Mouse (Mus musculus) embryonic facial prominence, embryonic 12.5 days (tissue): ENCODE measurements around the gene Tubd1. TPM values are rescaled to one million over a fixed set of nuclear protein-coding genes. Genes with fewer than 3 reads are reported as not detected.
A peak's percentile ranks its signal among the peaks of the same experiment; 100 is the strongest.
"Not testable (repeated sequence)": the region's sequence is repeated elsewhere in the genome, so short reads cannot be mapped to it uniquely, and the experiment has no call there.

Experiments used
- ATAC-seq: fragments of 200-750 bp; cut with Nextera tagmentation; 2 replicates; pipeline ENCODE4 v1.8.0; 2017; ENCODE audit not compliant: insufficient number of reproducible peaks, insufficient read depth, low FRiP score, low TSS enrichment
- H3K27ac ChIP-seq: fragments of 300-500 bp; sonication (generic); 2 replicates; pipeline ENCODE4 v1.5.1; 2016; ENCODE audit warnings: mild to moderate bottlenecking
- H3K27me3 ChIP-seq: fragments of 300-500 bp; sonication (generic); 2 replicates; pipeline ENCODE4 v1.6.1; 2016; ENCODE audit warnings: mild to moderate bottlenecking, moderate library complexity
- H3K36me3 ChIP-seq: fragments of 300-500 bp; sonication (generic); 2 replicates; pipeline ENCODE4 v1.6.1; 2016; ENCODE audit warnings: mild to moderate bottlenecking
- H3K4me1 ChIP-seq: fragments of 300-500 bp; sonication (generic); 2 replicates; pipeline ENCODE4 v1.6.1; 2016
- H3K4me2 ChIP-seq: fragments of 300-500 bp; sonication (generic); replicated peaks from 2 replicates; pipeline ENCODE4 v1.6.1; 2016; ENCODE audit warnings: mild to moderate bottlenecking, moderate library complexity
- H3K4me3 ChIP-seq: fragments of 300-500 bp; sonication (generic); 2 replicates; pipeline ENCODE4 v1.5.1; 2016; ENCODE audit warnings: mild to moderate bottlenecking
- H3K9ac ChIP-seq: fragments of 300-500 bp; sonication (generic); 2 replicates; pipeline ENCODE4 v1.6.1; 2016; ENCODE audit warnings: mild to moderate bottlenecking, moderate library complexity
- H3K9me3 ChIP-seq: fragments of 300-500 bp; sonication (generic); 2 replicates; pipeline ENCODE4 v1.6.1; 2016; ENCODE audit warnings: mild to moderate bottlenecking, moderate library complexity
- WGBS: fragments of 180-500 bp; shearing (Covaris S2); methylation state at CpG from one replicate; pipeline ENCODE4 v1.1.7; 2016; 5-methylcytosine and 5-hydroxymethylcytosine counted together
- polyA plus RNA-seq: library from polyadenylated mRNA; unstranded; fragments of >200 nt; fragmentation: Nextera tagmentation; extraction: Ambion mirVana; gene quantifications from 2 replicates; pipeline ENCODE4 v1.2.1, GENCODE M21; 2016

Tubd1 gene
- polyA plus RNA-seq, 1 experiment from 2014 or later, result 11.2 TPM

- 93% methylated on average over 6 of the region's 6 CpGs for WGBS
- not testable (repeated sequence) for H3K9me3 ChIP-seq, ATAC-seq, H3K27me3 ChIP-seq, H3K4me1 ChIP-seq, H3K9ac ChIP-seq, H3K4me2 ChIP-seq, H3K27ac ChIP-seq, H3K4me3 ChIP-seq
- peaks cover 28% of the 10 kb centered on the region; the same call in 1 of the 2 replicates for H3K36me3 ChIP-seq
Observed at GRCm38 (mm10) chr11:86533302-86533701, 11.5 kb upstream of the Tubd1 start.

GRCm38 (mm10) chr11:86534201-86534910, 10.4 kb upstream of the Tubd1 start:
- Histone ChIP-seq H3K27ac (no peak overlapping the region), H3K4me2 (no peak overlapping the region), H3K9ac (no peak overlapping the region), H3K9me3 (no peaks in the 10 kb centered on the region), H3K27me3 (no peaks in the 10 kb centered on the region), H3K4me1 (no peaks in the 10 kb centered on the region), H3K36me3 (peaks cover 24% of the 10 kb centered on the region; the same call in 1 of the 2 replicates), H3K4me3 (no peak overlapping the region)
- ATAC-seq, result no peak
- 93% methylated on average over 5 of the region's 5 CpGs for WGBS

- WGBS, result 86% methylated on average over 4 of the region's 4 CpGs
- no peak overlapping the region for H3K4me2 ChIP-seq
- no peak overlapping the region for H3K9ac ChIP-seq
- no peaks in the 10 kb centered on the region for H3K9me3 ChIP-seq
- no peak overlapping the region for H3K27ac ChIP-seq
- H3K27me3 ChIP-seq, result no peaks in the 10 kb centered on the region
- H3K36me3 ChIP-seq, result peaks cover 6% of the 10 kb centered on the region; the same call in 1 of the 2 replicates
- ATAC-seq, result no peak
- H3K4me3 ChIP-seq, result no peak overlapping the region
- H3K4me1 ChIP-seq, result peaks cover 14% of the 10 kb centered on the region
Observed at GRCm38 (mm10) chr11:86538786-86539185, 6.0 kb upstream of the Tubd1 start.

- Histone ChIP-seq H3K4me3 (no peak overlapping the region), H3K27me3 (no peaks in the 10 kb centered on the region), H3K27ac (no peak overlapping the region), H3K9me3 (no peaks in the 10 kb centered on the region), H3K4me1 (peaks cover 14% of the 10 kb centered on the region), H3K36me3 (0 out of 2 replicates have a peak, but pooled peaks cover 4% of the 10 kb centered on the region), H3K9ac (no peak overlapping the region), H3K4me2 (no peak overlapping the region)
- ATAC-seq, result no peak
- WGBS, result 88% methylated on average over 6 of the region's 6 CpGs
Observed at GRCm38 (mm10) chr11:86539716-86540475, 4.9 kb upstream of the Tubd1 start.

- Histone ChIP-seq H3K4me2 (no peak overlapping the region), H3K36me3 (0 out of 2 replicates have a peak, but pooled peaks cover 4% of the 10 kb centered on the region), H3K9me3 (no peaks in the 10 kb centered on the region), H3K27me3 (no peaks in the 10 kb centered on the region), H3K27ac (no peak overlapping the region), H3K4me3 (no peak overlapping the region), H3K9ac (no peak overlapping the region), H3K4me1 (peaks cover 16% of the 10 kb centered on the region)
- no peak for ATAC-seq
- 98% methylated on average over 2 of the region's 2 CpGs for WGBS
Observed at GRCm38 (mm10) chr11:86540476-86540845, 4.3 kb upstream of the Tubd1 start.

- Histone ChIP-seq H3K9ac (no peak overlapping the region), H3K27me3 (no peaks in the 10 kb centered on the region), H3K36me3 (0 out of 2 replicates have a peak, but pooled peaks cover 2% of the 10 kb centered on the region), H3K4me3 (no peak overlapping the region), H3K4me1 (peaks cover 20% of the 10 kb centered on the region), H3K9me3 (no peaks in the 10 kb centered on the region), H3K4me2 (peak overlapping the region; percentile 83), H3K27ac (no peak overlapping the region)
- WGBS, result 40% methylated on average over 1 of the region's 1 CpGs
- ATAC-seq, result no peak
Observed at GRCm38 (mm10) chr11:86542851-86543250, 1.9 kb upstream of the Tubd1 start.

GRCm38 (mm10) chr11:86543960-86544638, 692 bp upstream of the Tubd1 start:
- Histone ChIP-seq H3K4me1 (peaks cover 20% of the 10 kb centered on the region), H3K36me3 (0 out of 2 replicates have a peak, but pooled peaks cover 2% of the 10 kb centered on the region), H3K4me3 (peak overlapping the region; percentile 99), H3K27me3 (no peaks in the 10 kb centered on the region), H3K9ac (peak overlapping the region; percentile 98), H3K4me2 (peak overlapping the region; percentile 83), H3K9me3 (no peaks in the 10 kb centered on the region), H3K27ac (peak overlapping the region; percentile 83)
- ATAC-seq, result peak; percentile 36; the same call in 1 of the 2 replicates
- under 1% methylated on average over 49 of the region's 50 CpGs for WGBS

GRCm38 (mm10) chr11:86545556-86545955, 765 bp downstream of the Tubd1 start:
- no peaks in the 10 kb centered on the region for H3K9me3 ChIP-seq
- H3K4me3 ChIP-seq, result peak overlapping the region; percentile 99
- ATAC-seq, result no peak
- WGBS, result 72% methylated on average over 8 of the region's 8 CpGs
- peak overlapping the region; percentile 83 for H3K4me2 ChIP-seq
- no peaks in the 10 kb centered on the region for H3K27me3 ChIP-seq
- H3K4me1 ChIP-seq, result peaks cover 20% of the 10 kb centered on the region
- no peak overlapping the region for H3K27ac ChIP-seq
- peaks cover 11% of the 10 kb centered on the region; the same call in 1 of the 2 replicates for H3K36me3 ChIP-seq
- H3K9ac ChIP-seq, result peak overlapping the region; percentile 98; the same call in 1 of the 2 replicates

GRCm38 (mm10) chr11:86547412-86547811, 2.6 kb downstream of the Tubd1 start:
- peaks cover 11% of the 10 kb centered on the region; the same call in 1 of the 2 replicates for H3K36me3 ChIP-seq
- no peaks in the 10 kb centered on the region for H3K27me3 ChIP-seq
- no peak for ATAC-seq
- 87% methylated on average over 1 of the region's 1 CpGs for WGBS
- no peaks in the 10 kb centered on the region for H3K9me3 ChIP-seq
- H3K4me1 ChIP-seq, result peaks cover 14% of the 10 kb centered on the region
- H3K9ac ChIP-seq, result no peak overlapping the region
- H3K4me3 ChIP-seq, result no peak overlapping the region
- no peak overlapping the region for H3K4me2 ChIP-seq
- no peak overlapping the region for H3K27ac ChIP-seq

GRCm38 (mm10) chr11:86553525-86553924, 8.7 kb downstream of the Tubd1 start:
- Histone ChIP-seq H3K4me2 (no peak overlapping the region), H3K4me3 (no peak overlapping the region), H3K36me3 (peaks cover 27% of the 10 kb centered on the region; the same call in 1 of the 2 replicates), H3K27me3 (no peaks in the 10 kb centered on the region), H3K27ac (no peak overlapping the region), H3K9ac (no peak overlapping the region), H3K4me1 (no peaks in the 10 kb centered on the region), H3K9me3 (no peaks in the 10 kb centered on the region)
- WGBS, result 87% methylated on average over 6 of the region's 6 CpGs
- ATAC-seq, result no peak

- Histone ChIP-seq H3K4me1 (no peaks in the 10 kb centered on the region), H3K27ac (no peak overlapping the region), H3K27me3 (no peaks in the 10 kb centered on the region), H3K36me3 (peaks cover 27% of the 10 kb centered on the region; the same call in 1 of the 2 replicates), H3K4me3 (no peak overlapping the region), H3K4me2 (no peak overlapping the region), H3K9me3 (no peaks in the 10 kb centered on the region), H3K9ac (no peak overlapping the region)
- 85% methylated on average over 4 of the region's 4 CpGs for WGBS
- no peak for ATAC-seq
Observed at GRCm38 (mm10) chr11:86558258-86558657, 13.5 kb downstream of the Tubd1 start.
